Mouse (Mus musculus) spleen, adult 10 weeks (tissue): ENCODE measurements around the gene Ogg1. TPM values are rescaled to one million over a fixed set of nuclear protein-coding genes. Genes with fewer than 3 reads are reported as not detected.

Experiments
- polyA plus RNA-seq: library from polyadenylated mRNA; stranded (reverse); fragments of 350-450 nt; fragmentation: Illumina TruSeq; extraction: RNeasy Lipid Tissue Mini Kit (QIAGEN cat#74804); gene quantifications from one replicate; pipeline ENCODE4 v1.2.3, GENCODE M21; 2015; ENCODE audit warnings: low replicate concordance; ENCODE audit not compliant: insufficient read depth

The Ogg1 gene
- 8.3 TPM for polyA plus RNA-seq

GRCm38 (mm10) chr6:113326533-113327315 lies at the start of gene Ogg1:
Gene Ogg1, plus strand, starts transcription at chr6:113326972.

GRCm38 (mm10) chr6:113282101-113282802 lies 44.5 kb upstream of the Ogg1 start, which contains the start of gene Cpne9:
Gene Cpne9, plus strand, starts transcription at chr6:113282307.

GRCm38 (mm10) chr6:113306986-113307349 lies 19.8 kb upstream of the Ogg1 start, which contains the start of gene Brpf1:
Gene Brpf1, plus strand, starts transcription at chr6:113307137.

GRCm38 (mm10) chr6:113343177-113344092 lies 16.7 kb downstream of the Ogg1 start, which contains the start of gene Camk1:
Gene Camk1, minus strand, starts transcription at chr6:113343984.

GRCm38 (mm10) chr6:113377496-113378385 lies 51.0 kb downstream of the Ogg1 start, which contains the start of the genes Tada3 and Arpc4:
Gene Tada3, minus strand, starts transcription at chr6:113377883.
Gene Arpc4, plus strand, starts transcription at chr6:113378115.

Other genes with a start within 250 kb of the Ogg1 start
- 105 TPM for gene Setd5, start 249.6 kb upstream of the Ogg1 start, polyA plus RNA-seq
- gene Lhfpl4, start 131.6 kb upstream of the Ogg1 start, polyA plus RNA-seq = 0.06 TPM
- 45.3 TPM for gene Mtmr14, start 89.1 kb upstream of the Ogg1 start, polyA plus RNA-seq
- 0.22 TPM for gene Cpne9, start 44.7 kb upstream of the Ogg1 start, polyA plus RNA-seq
- 28.8 TPM for gene Brpf1, start 19.8 kb upstream of the Ogg1 start, polyA plus RNA-seq
- 26.1 TPM for gene Camk1, start 17.0 kb downstream of the Ogg1 start, polyA plus RNA-seq
- gene Tada3, start 50.9 kb downstream of the Ogg1 start, polyA plus RNA-seq = 7.6 TPM
- 323 TPM for gene Arpc4, start 51.1 kb downstream of the Ogg1 start, polyA plus RNA-seq
- 14.6 TPM for gene Ttll3, start 62.3 kb downstream of the Ogg1 start, polyA plus RNA-seq
- gene Rpusd3, start 92.4 kb downstream of the Ogg1 start, polyA plus RNA-seq = 3.2 TPM
- gene Cidec, start 108.8 kb downstream of the Ogg1 start, polyA plus RNA-seq = 1.0 TPM
- gene Jagn1, start 115.6 kb downstream of the Ogg1 start, polyA plus RNA-seq = 36.6 TPM
- gene Il17re, start 131.5 kb downstream of the Ogg1 start, polyA plus RNA-seq = 0.30 TPM
- gene Il17rc, start 144.5 kb downstream of the Ogg1 start, polyA plus RNA-seq = 1.5 TPM
- gene Creld1, start 156.3 kb downstream of the Ogg1 start, polyA plus RNA-seq = 8.4 TPM
- gene Prrt3, start 175.0 kb downstream of the Ogg1 start, polyA plus RNA-seq = not detected
- gene Emc3, start 204.7 kb downstream of the Ogg1 start, polyA plus RNA-seq = 72.2 TPM
- 7.1 TPM for gene Fancd2, start 204.7 kb downstream of the Ogg1 start, polyA plus RNA-seq